Mouse (Mus musculus): ENCODE data around the gene Ssty2.
"Not testable (repeated sequence)": the region's sequence is repeated elsewhere in the genome, so short reads cannot be mapped to it uniquely, and the experiment has no call there.

Ssty2 gene

DNA sequence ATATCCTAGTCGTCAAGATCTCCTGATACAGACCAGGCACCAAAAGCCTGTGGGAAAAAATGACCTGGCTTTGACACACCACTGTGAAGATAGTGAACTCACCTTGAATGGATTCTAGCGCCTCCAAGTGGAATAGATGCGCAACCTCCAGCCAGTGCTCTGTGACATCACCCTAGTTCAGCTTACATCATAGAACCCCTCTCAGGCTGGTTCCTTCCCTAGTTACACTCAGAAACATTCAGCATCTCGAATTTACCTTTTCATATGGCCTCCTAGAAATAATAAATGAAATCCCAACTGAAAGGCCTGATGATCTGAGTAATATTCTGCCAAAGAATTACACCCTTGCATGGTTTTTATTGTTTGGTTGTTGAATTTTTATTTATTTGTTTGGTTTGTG, at the start of gene Ssty2:
Ssty2 (minus strand) TSS at position 101 of the 400 bp plus-strand sequence.
- DNase-seq (ENCODE audit: low spot score): not testable (repeated sequence)
